Mouse (Mus musculus) midbrain, postnatal 0 days (tissue): ENCODE results near the gene Mpdz. TPM values are rescaled to one million over a fixed set of nuclear protein-coding genes. Genes with fewer than 3 reads are reported as not detected.

Source experiments
- ATAC-seq: fragments of 200-750 bp; cut with Nextera tagmentation; 2 replicates; pipeline ENCODE4 v1.8.0; 2017; ENCODE audit warnings: moderate number of reproducible peaks, mild to moderate bottlenecking, moderate TSS enrichment, moderate library complexity; ENCODE audit not compliant: low FRiP score
- DNase-seq: peaks from one replicate; pipeline ENCODE4 v3.0.0-alpha.2; 2015; ENCODE audit warnings: low spot score
- H3K27ac ChIP-seq: fragments of 300-500 bp; sonication (generic); 2 replicates; pipeline ENCODE4 v1.5.1; 2014; ENCODE audit warnings: low read depth, mild to moderate bottlenecking, low read length, mixed read lengths
- H3K27me3 ChIP-seq: fragments of 300-500 bp; sonication (generic); 2 replicates; pipeline ENCODE4 v1.6.1; 2014; ENCODE audit warnings: low read length, control low read depth, mixed read lengths; ENCODE audit not compliant: insufficient read depth
- H3K36me3 ChIP-seq: fragments of 300-500 bp; sonication (generic); 2 replicates; pipeline ENCODE4 v1.6.1; 2014; ENCODE audit warnings: low read length, control low read depth, mixed read lengths; ENCODE audit not compliant: insufficient read depth
- H3K4me1 ChIP-seq: fragments of 300-500 bp; sonication (generic); 2 replicates; pipeline ENCODE4 v1.6.1; 2014; ENCODE audit warnings: mild to moderate bottlenecking, control low read depth, antibody characterized with exemption, low read length, mixed read lengths; ENCODE audit not compliant: insufficient read depth
- H3K4me2 ChIP-seq: fragments of 300-500 bp; sonication (generic); 2 replicates; pipeline ENCODE4 v1.6.1; 2014; ENCODE audit warnings: low read depth, mild to moderate bottlenecking, low read length, mixed read lengths; ENCODE audit not compliant: poor library complexity, severe bottlenecking
- H3K4me3 ChIP-seq: fragments of 300-500 bp; sonication (generic); 2 replicates; pipeline ENCODE4 v1.5.1; 2014; ENCODE audit warnings: low read depth, mild to moderate bottlenecking, low read length, moderate library complexity
- H3K9ac ChIP-seq: fragments of 300-500 bp; sonication (generic); replicated peaks from 2 replicates; pipeline ENCODE4 v1.6.1; 2014; ENCODE audit warnings: mild to moderate bottlenecking, low read length, moderate library complexity, mixed read lengths; ENCODE audit not compliant: poor library complexity, severe bottlenecking
- H3K9me3 ChIP-seq: fragments of 300-500 bp; sonication (generic); 2 replicates; pipeline ENCODE4 v1.6.1; 2016; ENCODE audit warnings: low read length, control low read depth
- CTCF ChIP-seq: IDR thresholded peaks from 2 replicates; pipeline ENCODE4 v1.5.1; 2016; ENCODE audit warnings: antibody characterized with exemption, mild to moderate bottlenecking
- WGBS: fragments of 180-500 bp; shearing (Covaris S2); extraction: QIAGEN DNeasy Blood & Tissue Kit; methylation state at CpG from one replicate; pipeline ENCODE4 v1.1.7; 2014; 5-methylcytosine and 5-hydroxymethylcytosine counted together
- polyA plus RNA-seq: library from polyadenylated mRNA; unstranded; fragments of >200 nt; fragmentation: Nextera tagmentation; extraction: Ambion mirVana; gene quantifications from 2 replicates; pipeline ENCODE4 v1.2.1, GENCODE M21; 2015
- total RNA-seq: library from RNA; depleted of rRNA; stranded (reverse); fragments of >200 nt; gene quantifications from 2 replicates; pipeline ENCODE4 v1.2.3, GENCODE M21; 2014

Mpdz gene
- total and polyA plus RNA-seq, 2 experiments from 2014 or later: 8.4 to 23.7 TPM

DNA sequence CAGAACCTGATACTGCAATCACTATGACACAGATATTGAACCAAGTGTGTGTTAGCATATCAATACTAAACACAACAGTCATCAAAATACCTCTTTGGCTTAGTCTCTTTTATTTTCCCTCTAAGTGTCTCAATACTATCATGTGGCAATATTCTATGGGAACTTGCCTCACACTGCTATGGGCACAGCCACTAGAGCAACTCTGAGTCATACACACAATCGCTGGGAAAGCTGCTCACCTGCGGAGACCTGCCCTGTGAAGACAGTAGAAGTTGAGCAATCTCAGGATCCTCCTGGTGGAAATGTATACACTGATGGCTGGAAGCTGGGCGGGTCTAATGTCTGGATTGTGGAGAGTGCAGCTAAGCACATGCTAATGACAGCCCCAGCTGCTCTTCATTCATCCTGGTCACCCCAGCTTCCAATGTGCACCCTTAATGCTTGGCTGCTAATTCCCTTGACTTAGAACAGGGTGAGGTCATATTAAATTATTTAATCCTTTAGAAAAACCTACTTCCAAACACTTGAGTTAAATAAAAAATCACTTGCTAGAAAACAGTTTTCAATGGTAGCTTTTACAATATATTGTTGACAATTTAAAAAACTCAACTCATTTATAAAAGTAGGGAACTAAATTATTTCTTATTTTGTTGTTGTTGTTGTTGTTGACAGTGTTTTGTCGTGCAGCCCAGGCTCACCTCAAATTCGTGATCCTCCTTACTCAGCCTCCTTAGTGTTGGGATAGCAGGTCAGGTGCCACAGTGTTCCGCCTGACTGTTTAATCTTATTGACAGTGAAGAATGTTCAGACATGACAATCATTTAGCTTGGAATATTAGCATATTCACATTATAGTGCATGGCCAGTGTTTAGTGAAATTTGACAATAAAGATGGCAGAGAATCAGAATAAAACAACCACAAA is 189.5 kb downstream of the Mpdz start:
- TF ChIP-seq CTCF: no peak
- Histone ChIP-seq H3K9me3 (no peaks in the 10 kb centered on the region), H3K4me3 (no peak overlapping the region), H3K27ac (no peak overlapping the region), H3K4me2 (no peak overlapping the region), H3K27me3 (no peaks in the 10 kb centered on the region), H3K9ac (no peak overlapping the region), H3K4me1 (no peaks in the 10 kb centered on the region), H3K36me3 (no peaks in the 10 kb centered on the region)
- WGBS: 71% methylated on average over 6 of the region's 6 CpGs
- DNase-seq (no peak), ATAC-seq (no peak)

- Histone ChIP-seq H3K9ac (no peak overlapping the region), H3K4me2 (no peak overlapping the region), H3K4me3 (no peak overlapping the region), H3K27me3 (no peaks in the 10 kb centered on the region), H3K27ac (no peak overlapping the region), H3K4me1 (no peaks in the 10 kb centered on the region), H3K9me3 (no peaks in the 10 kb centered on the region), H3K36me3 (no peaks in the 10 kb centered on the region)
- ATAC-seq: no peak
- TF ChIP-seq CTCF: 0 out of 2 replicates have a peak, but pooled peaks have one; percentile 15
- DNase-seq: peak; percentile 41
- 91% methylated on average over 1 of the region's 1 CpGs for WGBS
Measured at GRCm38 (mm10) chr4:81252334-81252733, 190.3 kb downstream of the Mpdz start.

DNA sequence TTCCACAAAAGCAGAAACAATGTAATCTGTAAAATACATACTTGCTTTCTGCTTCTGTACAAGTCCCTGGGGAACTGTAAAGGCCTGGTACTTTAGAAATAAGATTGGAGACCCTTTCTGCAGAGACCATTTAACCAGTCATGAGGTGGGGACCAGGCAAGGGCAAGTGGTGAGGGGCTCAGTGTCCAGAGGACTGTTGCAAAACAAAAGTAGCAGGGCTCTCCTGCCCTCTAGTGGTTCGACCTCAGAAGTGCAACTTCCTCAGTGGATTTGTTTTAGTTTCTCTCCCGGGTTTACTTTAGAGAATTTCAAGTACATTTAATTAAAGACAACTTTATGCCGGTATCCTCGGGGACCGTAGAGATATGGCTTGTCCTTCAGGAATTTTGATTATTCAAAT is 190.7 kb downstream of the Mpdz start:
- Histone ChIP-seq H3K4me3 (no peak overlapping the region), H3K27me3 (no peaks in the 10 kb centered on the region), H3K4me1 (no peaks in the 10 kb centered on the region), H3K9ac (no peak overlapping the region), H3K27ac (no peak overlapping the region), H3K36me3 (no peaks in the 10 kb centered on the region), H3K9me3 (no peaks in the 10 kb centered on the region), H3K4me2 (no peak overlapping the region)
- WGBS: 12% methylated on average over 5 of the region's 5 CpGs
- DNase-seq (peak; percentile 58), ATAC-seq (no peak)
- TF ChIP-seq CTCF: peak; percentile 74

DNA sequence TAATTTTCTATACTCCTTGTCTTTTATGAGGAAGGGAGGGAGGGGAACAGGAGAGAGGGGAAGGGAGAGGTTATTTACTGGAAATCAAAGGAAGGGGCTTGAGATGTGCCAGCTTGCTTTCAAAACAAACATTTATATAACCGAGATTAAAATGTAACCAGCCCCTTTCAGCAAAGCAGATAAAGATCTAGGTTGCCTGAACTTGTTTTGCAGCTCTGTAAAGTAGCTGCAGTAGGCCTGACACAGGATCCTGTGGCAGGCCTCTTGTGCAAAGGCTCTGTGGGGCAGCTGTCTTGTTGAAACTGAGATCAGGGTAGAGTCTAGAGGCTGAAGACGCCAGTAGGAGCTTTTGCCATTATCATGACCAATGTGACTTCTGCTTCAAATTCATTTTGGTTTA is 193.4 kb downstream of the Mpdz start:
- no peaks in the 10 kb centered on the region for H3K27me3 ChIP-seq
- no peak overlapping the region for H3K4me2 ChIP-seq
- no peak overlapping the region for H3K4me3 ChIP-seq
- no peak overlapping the region for H3K27ac ChIP-seq
- no peaks in the 10 kb centered on the region for H3K9me3 ChIP-seq
- TF ChIP-seq CTCF: no peak
- H3K36me3 ChIP-seq: no peaks in the 10 kb centered on the region
- no peak overlapping the region for H3K9ac ChIP-seq
- 85% methylated on average over 2 of the region's 2 CpGs for WGBS
- no peak for ATAC-seq
- no peak for DNase-seq
- H3K4me1 ChIP-seq: no peaks in the 10 kb centered on the region

GRCm38 (mm10) chr4:81236227-81236626 is 206.4 kb downstream of the Mpdz start:
- 49% methylated on average over 5 of the region's 5 CpGs for WGBS
- Histone ChIP-seq H3K9ac (no peak overlapping the region), H3K4me1 (no peaks in the 10 kb centered on the region), H3K9me3 (no peaks in the 10 kb centered on the region), H3K4me2 (no peak overlapping the region), H3K4me3 (no peak overlapping the region), H3K27ac (no peak overlapping the region), H3K27me3 (no peaks in the 10 kb centered on the region), H3K36me3 (no peaks in the 10 kb centered on the region)
- ATAC-seq (no peak), DNase-seq (no peak)
- TF ChIP-seq CTCF: no peak
